Mouse (Mus musculus): ENCODE data around the gene Atm. TPM values are rescaled to one million over a fixed set of nuclear protein-coding genes. Genes with fewer than 3 reads are reported as not detected.

The Atm gene
- total RNA-seq, 2 experiments from 2014 or later, result 15.9 to 16.9 TPM

- DNase-seq, result peak in 1 of 2 experiments; percentile 11
These were observed 127.6 kb downstream of the Atm start for GRCm38 (mm10) chr9:53408953-53409361.

- DNase-seq, result no peak
These were observed 128.0 kb downstream of the Atm start for GRCm38 (mm10) chr9:53408548-53408947.

DNA sequence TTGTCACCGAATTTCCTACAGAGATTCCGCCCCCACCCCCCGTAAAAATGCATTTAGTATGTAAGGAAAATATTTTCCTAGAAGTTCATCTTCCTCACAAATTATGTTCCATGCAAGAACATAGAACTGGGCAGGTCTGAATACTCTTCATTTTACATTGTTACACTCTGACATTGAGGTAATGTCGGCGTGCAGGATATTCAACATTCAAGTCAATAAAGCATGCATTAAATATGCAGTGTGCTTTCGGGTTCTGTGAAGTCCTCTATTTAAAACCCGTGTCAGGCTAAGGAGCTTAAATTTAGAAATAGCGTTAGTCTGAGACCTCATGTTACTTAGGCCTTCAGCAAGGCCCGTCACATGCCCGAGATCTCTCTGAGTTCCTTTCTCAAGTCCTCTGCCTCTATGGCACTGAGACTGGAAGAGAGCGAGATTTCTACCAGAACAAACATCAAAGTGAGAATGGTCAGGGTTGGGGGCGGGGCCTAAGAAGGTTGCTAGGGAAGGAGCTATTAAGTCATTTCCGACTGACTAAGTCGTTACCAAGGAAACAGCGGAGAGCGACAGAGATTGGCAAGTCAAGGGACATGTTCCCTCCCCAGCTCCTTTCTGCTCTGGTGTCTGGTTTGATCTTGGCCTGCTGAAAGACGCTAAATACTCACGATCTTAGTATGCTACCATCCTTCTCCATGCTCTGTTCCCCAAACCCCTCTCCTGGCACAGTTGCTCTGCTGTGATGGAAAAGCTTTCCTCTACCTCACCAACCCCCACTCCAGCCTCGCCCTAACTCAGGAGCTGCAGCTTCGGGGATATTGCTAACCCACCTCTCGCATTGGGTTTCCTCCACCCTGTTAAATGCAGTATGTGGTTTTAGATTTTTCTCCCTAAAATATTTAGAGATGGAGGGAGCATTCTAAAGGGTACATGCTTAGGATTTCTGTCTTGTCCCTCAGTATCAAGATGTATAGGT is 131.5 kb downstream of the Atm start:
- peak; percentile 87 to 92 for DNase-seq

DNA sequence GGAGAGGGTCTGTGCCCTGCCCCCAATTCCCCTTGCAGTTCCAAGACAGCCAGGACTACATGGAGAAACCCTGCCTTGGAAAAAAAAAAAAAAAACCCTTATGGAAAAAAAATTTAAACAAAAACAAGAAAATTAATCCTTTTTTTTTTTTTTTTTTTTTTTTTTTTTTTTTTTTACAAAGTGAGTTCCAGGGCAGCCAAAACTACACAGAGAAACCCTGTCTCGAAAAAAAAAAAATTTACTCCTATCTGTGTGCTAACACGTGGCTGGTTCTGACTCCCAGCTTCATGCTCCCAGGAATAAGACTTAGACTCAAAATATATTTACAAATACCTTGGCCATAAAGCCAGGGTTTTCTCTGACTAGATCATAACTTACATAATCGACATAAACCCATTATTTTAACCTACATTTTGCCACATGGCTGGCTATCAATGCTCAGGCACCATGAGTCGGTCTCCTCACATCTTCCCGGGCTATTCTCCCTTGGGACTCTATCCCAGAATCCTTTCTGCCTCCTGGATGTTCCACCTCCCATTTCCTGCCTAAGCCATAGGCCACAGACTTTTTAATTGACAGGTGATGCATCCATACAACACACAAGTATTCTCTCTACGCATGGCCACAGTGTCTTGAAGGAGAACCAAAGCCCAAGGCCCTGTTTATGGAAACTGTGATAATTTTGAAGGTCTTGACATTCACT is 132.3 kb downstream of the Atm start:
- DNase-seq, result no peak

DNA sequence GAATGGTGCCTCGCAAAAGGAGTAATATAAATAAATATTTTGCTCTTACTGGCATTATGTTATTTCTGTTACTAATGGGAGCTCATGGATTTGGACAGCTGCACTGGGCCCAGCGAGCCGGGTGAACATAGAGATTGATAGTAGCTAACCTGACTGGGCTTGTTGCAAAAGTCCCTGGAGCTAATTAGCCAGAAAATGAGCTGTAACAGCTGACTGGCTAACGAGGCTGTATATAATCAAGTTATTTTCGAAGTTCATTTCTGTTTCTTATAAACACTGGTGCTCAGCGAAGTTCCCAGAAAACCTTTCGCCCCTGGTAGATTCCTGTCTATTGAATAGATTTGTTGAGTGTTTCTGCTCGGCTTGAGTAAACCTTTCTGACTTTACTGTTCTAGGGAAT is 133.5 kb downstream of the Atm start:
- DNase-seq, result no peak

- DNase-seq, result peak; percentile 52 to 70
These were observed 134.2 kb downstream of the Atm start, which contains the start of gene 4930550C14Rik for GRCm38 (mm10) chr9:53402291-53402711. Gene 4930550C14Rik, plus strand, starts transcription at chr9:53402325.

DNA sequence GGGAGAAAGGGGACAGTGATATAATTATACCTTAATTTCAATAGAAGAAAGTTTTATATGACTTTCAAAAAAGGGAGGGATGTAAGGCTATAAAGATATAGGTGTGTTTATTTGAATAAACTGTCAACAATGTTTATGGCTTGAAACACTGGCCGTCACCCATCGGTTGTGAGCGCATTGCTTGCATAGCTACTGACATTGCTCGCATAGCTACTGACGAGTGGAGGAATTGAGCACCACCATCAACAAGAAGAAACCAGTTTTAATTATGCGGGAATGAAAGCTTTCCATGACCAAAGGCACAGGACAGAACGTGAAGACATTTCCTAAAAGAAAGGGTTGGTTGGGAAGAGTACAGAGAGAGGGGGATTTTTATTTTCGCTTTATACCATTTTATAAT is 135.4 kb downstream of the Atm start:
- no peak for DNase-seq

DNA sequence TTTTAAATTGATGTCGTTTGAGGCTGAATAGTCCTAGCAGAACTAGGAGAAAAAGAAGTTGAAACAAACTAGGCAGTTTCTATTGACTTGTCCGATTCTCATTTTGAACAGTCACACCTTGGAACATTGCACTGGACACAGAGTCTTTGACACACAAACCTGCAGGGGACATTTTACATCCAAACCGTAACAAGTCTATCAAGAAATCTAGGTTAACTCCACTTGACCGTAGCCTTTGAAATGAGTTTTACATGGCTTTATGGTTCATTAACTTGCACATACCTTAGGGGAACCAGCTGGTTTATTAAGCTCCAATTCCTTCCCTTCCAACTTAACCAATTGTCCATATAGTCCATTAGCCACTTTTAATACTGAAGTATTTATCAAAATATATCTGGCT is 135.8 kb downstream of the Atm start:
- no peak for DNase-seq

DNA sequence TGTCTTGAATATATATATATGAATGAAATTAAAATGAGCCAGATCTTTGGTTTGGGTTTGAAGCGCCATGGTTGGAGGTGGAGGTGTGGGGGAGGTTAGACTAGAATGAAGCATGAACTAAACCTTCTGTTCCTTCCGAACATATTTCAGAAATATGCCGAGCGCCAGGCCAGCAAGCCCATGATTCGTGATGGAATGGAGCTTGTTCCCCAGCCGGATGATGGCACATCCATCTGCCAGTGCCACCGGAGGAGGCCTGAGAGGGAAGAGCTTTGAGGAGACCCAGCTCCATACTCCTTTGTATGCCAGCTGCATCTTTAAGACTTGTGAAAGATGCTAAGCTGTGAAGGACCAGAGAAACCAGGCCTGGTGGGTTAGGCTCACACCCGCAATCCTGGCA is 137.0 kb downstream of the Atm start:
- no peak for DNase-seq

DNA sequence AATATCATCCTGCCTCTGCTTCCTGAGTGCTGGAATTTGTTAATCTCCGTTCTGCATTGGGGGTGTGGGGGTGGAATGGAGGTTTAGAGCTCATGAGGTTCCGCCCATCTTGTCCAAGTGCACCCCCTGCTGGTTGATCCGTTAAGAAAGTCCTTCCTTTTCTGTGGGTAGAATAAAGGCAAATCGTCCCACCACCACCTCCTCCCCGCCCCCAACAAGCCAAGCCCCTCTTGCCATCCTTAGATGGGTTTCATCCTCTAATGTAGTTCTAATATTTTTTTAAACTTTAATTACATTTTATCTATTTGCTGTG is 138.2 kb downstream of the Atm start:
- peak; percentile 61 to 78 for DNase-seq

GRCm38 (mm10) chr9:53397685-53398387 is 138.7 kb downstream of the Atm start:
- no peak for DNase-seq

DNA sequence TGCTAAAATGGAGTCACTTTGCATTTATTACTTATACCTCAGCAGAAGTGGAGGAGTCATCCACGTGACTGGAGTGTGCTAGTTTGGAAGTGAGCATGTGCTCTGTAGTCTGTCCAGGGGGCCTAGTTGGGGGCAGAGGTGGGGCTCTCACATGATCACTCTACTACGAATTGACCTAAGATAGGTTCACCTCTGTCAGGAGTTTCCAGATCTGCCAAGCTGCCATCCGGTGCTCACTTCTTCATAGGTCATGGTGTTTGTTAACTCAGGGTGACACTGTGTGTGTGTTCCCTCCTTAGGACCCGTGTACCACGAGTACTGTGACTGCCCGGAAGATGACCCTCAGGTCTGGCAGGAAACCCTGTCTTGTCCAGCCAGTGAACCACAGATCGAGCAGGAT is 146.4 kb downstream of the Atm start:
- no peak for DNase-seq

Small RNA genes within 50 kb of the gene (microRNA-seq; reads per million reads assigned to microRNA genes)
- not detected for gene Mir130c

Other genes starting within 250 kb of the Atm start
- gene Exph5, start 235.1 kb downstream of the Atm start, total RNA-seq (2021), result under 1 TPM; 0.07 to 0.13 TPM
- 10 to 100 TPM; 10.9 to 11.8 TPM for gene Kdelc2, start 152.7 kb downstream of the Atm start, total RNA-seq (2021)
- 1 to 10 TPM in 1 of 2 experiments, under 1 TPM in 1; 0.70 to 1.9 TPM for gene 4930550C14Rik, start 134.4 kb downstream of the Atm start, total RNA-seq (2021)
- 10 to 100 TPM; 11.5 to 11.7 TPM for gene Npat, start 307 bp upstream of the Atm start, total RNA-seq (2021)
- gene Acat1, start 73.6 kb upstream of the Atm start, total RNA-seq (2021), result 100 to 1,000 TPM; 132 to 160 TPM
- 10 to 100 TPM; 36.4 to 38.7 TPM for gene Cul5, start 133.3 kb upstream of the Atm start, total RNA-seq (2021)
- gene Rab39, start 169.5 kb upstream of the Atm start, total RNA-seq (2021), result under 1 TPM; 0.43 to 0.59 TPM
- under 1 TPM; 0.36 to 0.92 TPM for gene Slc35f2, start 234.8 kb upstream of the Atm start, total RNA-seq (2021)

Measured in adrenal gland, postnatal 36 days (tissue).